Mouse (Mus musculus): ENCODE results near the gene Siah1b.

Siah1b gene

DNA sequence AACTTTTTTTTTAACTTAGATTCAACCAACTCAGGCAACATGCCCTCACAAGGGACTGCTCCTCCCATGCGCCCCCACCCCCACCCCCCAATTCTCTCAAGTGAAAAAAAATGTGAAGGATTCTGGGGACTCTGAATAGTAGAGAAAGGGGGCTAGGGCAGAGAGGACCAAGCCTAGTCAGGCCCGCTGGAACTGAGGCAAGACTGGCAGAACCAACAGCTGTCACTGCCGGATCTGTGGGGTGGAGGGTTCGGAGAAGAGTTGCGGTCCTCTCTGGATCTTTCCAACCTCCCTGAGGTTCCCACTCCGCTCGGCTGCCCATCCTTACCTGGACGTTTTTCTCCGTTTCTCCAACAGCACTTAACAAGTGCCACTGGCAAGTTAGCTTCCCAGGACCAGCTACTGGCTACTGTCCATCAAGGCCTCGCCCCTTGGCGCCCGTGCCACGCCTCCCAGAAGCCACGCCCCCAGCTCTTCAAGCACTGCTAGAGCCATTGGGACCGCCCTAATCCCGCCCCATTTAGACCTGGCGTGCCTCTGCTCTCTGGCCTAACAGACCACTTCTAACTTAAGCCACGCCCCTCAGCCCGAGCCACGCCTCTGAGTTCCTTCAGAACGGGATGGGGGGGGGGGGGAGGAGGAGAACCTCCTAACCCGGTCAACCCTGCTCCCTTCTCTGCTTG lies 48.5 kb downstream of the Siah1b start, which contains the start of gene Car5b:
TSS of gene Car5b (minus strand) at position 391 of the 683 bp plus-strand sequence.
- peak; percentile 98 for DNase-seq

Measured in lung, postnatal 36 days (tissue).